Mouse (Mus musculus) liver, embryonic 13.5 days (tissue): ENCODE measurements around the gene S100pbp. TPM values are rescaled to one million over a fixed set of nuclear protein-coding genes. Genes with fewer than 3 reads are reported as not detected.

Experiments used
- ATAC-seq: fragments of 200-750 bp; cut with Nextera tagmentation; 2 replicates; pipeline ENCODE4 v1.8.0; 2017; ENCODE audit warnings: low read depth, mild to moderate bottlenecking, moderate number of reproducible peaks, moderate library complexity
- DNase-seq: peaks from one replicate; pipeline ENCODE4 v3.0.0; 2022
- H3K27ac ChIP-seq: fragments of 300-500 bp; sonication (generic); 2 replicates; pipeline ENCODE4 v1.5.1; 2015; ENCODE audit warnings: moderate library complexity, mild to moderate bottlenecking, inconsistent platforms
- H3K27me3 ChIP-seq: fragments of 300-500 bp; sonication (generic); 2 replicates; pipeline ENCODE4 v1.6.1; 2015; ENCODE audit warnings: mild to moderate bottlenecking, inconsistent platforms
- H3K36me3 ChIP-seq: fragments of 300-500 bp; sonication (generic); 2 replicates; pipeline ENCODE4 v1.6.1; 2015; ENCODE audit warnings: mild to moderate bottlenecking, inconsistent platforms
- H3K4me1 ChIP-seq: fragments of 300-500 bp; sonication (generic); replicated peaks from 2 replicates; pipeline ENCODE4 v1.6.1; 2015; ENCODE audit warnings: inconsistent platforms
- H3K4me2 ChIP-seq: fragments of 300-500 bp; sonication (generic); 2 replicates; pipeline ENCODE4 v1.6.1; 2015; ENCODE audit warnings: inconsistent platforms, mild to moderate bottlenecking, moderate library complexity
- H3K4me3 ChIP-seq: fragments of 300-500 bp; sonication (generic); replicated peaks from 2 replicates; pipeline ENCODE4 v1.5.1; 2015; ENCODE audit warnings: mild to moderate bottlenecking, inconsistent platforms
- H3K9ac ChIP-seq: fragments of 300-500 bp; sonication (generic); 2 replicates; pipeline ENCODE4 v1.6.1; 2015; ENCODE audit warnings: mild to moderate bottlenecking, inconsistent platforms
- H3K9me3 ChIP-seq: fragments of 300-500 bp; sonication (generic); replicated peaks from 2 replicates; pipeline ENCODE4 v1.6.1; 2016; ENCODE audit warnings: inconsistent platforms
- WGBS: fragments of 180-500 bp; shearing (Covaris S2); methylation state at CpG from one replicate; pipeline ENCODE4 v1.1.7; 2015; ENCODE audit not compliant: insufficient replicate concordance; 5-methylcytosine and 5-hydroxymethylcytosine counted together
- polyA plus RNA-seq: library from polyadenylated mRNA; unstranded; fragments of >200 nt; fragmentation: Nextera tagmentation; extraction: Ambion mirVana; gene quantifications from 2 replicates; pipeline ENCODE4 v1.2.1, GENCODE M21; 2015

S100pbp gene
- polyA plus RNA-seq, 1 experiment from 2014 or later = 5.8 TPM

GRCm38 (mm10) chr4:129188803-129189541 lies 555 bp downstream of the S100pbp start:
- ATAC-seq (peak; percentile 43), DNase-seq (peak; percentile 48)
- Histone ChIP-seq H3K9me3 (no peaks in the 10 kb centered on the region), H3K27ac (peak overlapping the region; percentile 88), H3K4me3 (peak overlapping the region; percentile 74), H3K9ac (peak overlapping the region; percentile 88), H3K4me1 (peaks cover 41% of the 10 kb centered on the region), H3K36me3 (peaks cover 21% of the 10 kb centered on the region), H3K27me3 (no peaks in the 10 kb centered on the region), H3K4me2 (peak overlapping the region; percentile 91)
- WGBS = under 1% methylated on average over 64 of the region's 74 CpGs

GRCm38 (mm10) chr4:129188041-129188659 lies 1.4 kb downstream of the S100pbp start:
- 41% methylated on average over 5 of the region's 5 CpGs for WGBS
- peaks cover 35% of the 10 kb centered on the region for H3K4me1 ChIP-seq
- DNase-seq (no peak), ATAC-seq (no peak)
- H3K4me2 ChIP-seq = peak overlapping the region; percentile 91
- peak overlapping the region; percentile 74 for H3K4me3 ChIP-seq
- no peaks in the 10 kb centered on the region for H3K27me3 ChIP-seq
- no peaks in the 10 kb centered on the region for H3K9me3 ChIP-seq
- peak overlapping the region; percentile 88 for H3K9ac ChIP-seq
- H3K36me3 ChIP-seq = peaks cover 14% of the 10 kb centered on the region
- H3K27ac ChIP-seq = peak overlapping the region; percentile 88

GRCm38 (mm10) chr4:129179560-129179959 lies 10.0 kb downstream of the S100pbp start:
- ATAC-seq (no peak), DNase-seq (no peak)
- H3K4me3 ChIP-seq = no peak overlapping the region
- H3K4me2 ChIP-seq = no peak overlapping the region
- peaks cover 39% of the 10 kb centered on the region for H3K36me3 ChIP-seq
- no peak overlapping the region for H3K27ac ChIP-seq
- H3K9me3 ChIP-seq = no peaks in the 10 kb centered on the region
- no peaks in the 10 kb centered on the region for H3K27me3 ChIP-seq
- H3K4me1 ChIP-seq = 0 out of 2 replicates have a peak, but pooled peaks cover 4% of the 10 kb centered on the region
- 54% methylated on average over 1 of the region's 1 CpGs for WGBS
- no peak overlapping the region for H3K9ac ChIP-seq

DNA sequence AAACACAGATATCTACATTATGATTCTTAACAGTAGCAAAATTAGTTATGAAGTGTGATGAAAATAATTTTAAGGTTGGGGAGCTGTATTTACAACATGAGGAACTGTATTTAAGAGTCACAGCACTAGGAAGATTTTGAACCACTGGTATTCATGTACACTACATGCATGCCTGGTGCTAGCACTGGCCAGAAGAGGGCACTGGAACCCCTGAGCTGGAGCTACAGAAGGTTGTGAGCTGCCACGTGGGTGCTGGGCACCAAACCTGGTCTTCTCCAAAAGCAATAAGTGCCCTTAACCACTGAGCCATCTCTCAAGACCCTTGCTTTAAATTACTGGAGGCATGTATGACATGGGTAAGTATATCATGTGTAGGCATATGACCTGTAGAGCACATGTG lies 17.0 kb downstream of the S100pbp start:
- no peaks in the 10 kb centered on the region for H3K27me3 ChIP-seq
- no peak overlapping the region for H3K27ac ChIP-seq
- ATAC-seq = no peak
- no peaks in the 10 kb centered on the region; the same call in 1 of the 2 replicates for H3K9me3 ChIP-seq
- no peak overlapping the region for H3K4me2 ChIP-seq
- DNase-seq = no peak
- WGBS = 68% methylated on average over 1 of the region's 1 CpGs
- no peak overlapping the region for H3K4me3 ChIP-seq
- no peaks in the 10 kb centered on the region for H3K4me1 ChIP-seq
- H3K9ac ChIP-seq = no peak overlapping the region
- H3K36me3 ChIP-seq = peaks cover 47% of the 10 kb centered on the region

DNA sequence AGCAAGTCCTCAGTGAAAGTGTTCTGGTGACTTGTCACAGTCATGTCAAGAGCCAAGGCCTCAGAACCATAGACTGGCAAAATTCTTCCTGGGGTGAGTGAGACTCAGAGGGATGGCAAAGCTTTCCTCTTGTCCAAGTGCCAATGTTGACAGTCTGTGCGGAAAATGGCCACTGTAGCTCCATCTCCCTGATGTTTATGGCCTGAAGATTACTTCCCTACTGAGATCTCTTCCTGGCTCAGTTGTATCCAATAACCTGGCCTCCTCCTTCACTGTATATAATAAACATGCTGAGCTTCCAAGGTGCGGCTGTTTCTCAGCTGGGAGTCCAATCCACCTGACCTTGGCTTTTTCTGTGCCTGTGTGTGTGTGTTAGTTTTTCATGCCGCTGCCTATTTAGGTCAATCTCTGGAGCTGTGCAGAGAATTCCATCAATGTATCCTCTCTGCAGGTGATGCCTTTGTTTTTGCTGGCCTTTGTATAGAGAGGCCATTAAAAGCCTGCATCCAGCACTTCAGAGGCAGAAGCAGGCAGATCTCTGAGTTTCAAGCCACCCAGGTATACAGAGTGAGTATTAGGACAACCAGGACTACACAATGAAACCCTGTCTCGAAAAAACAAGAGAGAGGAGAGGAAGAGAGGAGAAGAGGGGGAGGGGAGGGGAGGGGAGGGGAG lies 27.8 kb downstream of the S100pbp start:
- 74% methylated on average over 4 of the region's 4 CpGs for WGBS
- no peak overlapping the region; the same call in 1 of the 2 replicates for H3K27ac ChIP-seq
- peaks cover 42% of the 10 kb centered on the region for H3K36me3 ChIP-seq

GRCm38 (mm10) chr4:129161076-129161475 lies 28.5 kb downstream of the S100pbp start:
- DNase-seq (no peak), ATAC-seq (no peak)
- Histone ChIP-seq H3K4me2 (no peak overlapping the region), H3K9ac (no peak overlapping the region), H3K4me3 (no peak overlapping the region), H3K4me1 (peaks cover 25% of the 10 kb centered on the region), H3K27ac (no peak overlapping the region), H3K36me3 (peaks cover 42% of the 10 kb centered on the region), H3K9me3 (no peaks in the 10 kb centered on the region), H3K27me3 (no peaks in the 10 kb centered on the region)
- WGBS = 93% methylated on average over 1 of the region's 1 CpGs

More for the DNA sequence above, 27.8 kb downstream of the S100pbp start:
- no peaks in the 10 kb centered on the region for H3K9me3 ChIP-seq
- DNase-seq (no peak), ATAC-seq (no peak)
- no peaks in the 10 kb centered on the region for H3K27me3 ChIP-seq
- no peak overlapping the region for H3K4me2 ChIP-seq
- H3K4me1 ChIP-seq = peaks cover 25% of the 10 kb centered on the region
- no peak overlapping the region for H3K4me3 ChIP-seq
- no peak overlapping the region for H3K9ac ChIP-seq

DNA sequence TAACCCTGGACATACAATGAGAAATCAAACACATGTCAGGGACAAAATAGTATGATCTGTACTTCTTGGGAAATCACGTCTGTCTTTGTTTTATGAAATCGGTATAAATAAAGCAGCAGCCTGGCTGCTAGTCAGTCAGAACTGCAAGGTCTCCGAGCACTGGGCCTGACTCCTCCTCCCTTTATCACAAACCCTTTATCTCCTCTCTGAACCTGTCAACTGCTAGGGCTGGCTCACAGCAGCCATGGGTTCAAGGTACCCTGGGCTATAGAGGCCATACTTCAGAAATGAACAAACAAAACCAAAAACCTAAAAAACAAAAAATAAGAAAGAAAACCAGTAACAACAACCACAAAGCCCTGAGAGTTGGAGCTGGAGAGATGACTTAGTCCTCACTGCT lies 31.0 kb downstream of the S100pbp start:
- Histone ChIP-seq H3K4me3 (no peak overlapping the region), H3K36me3 (peaks cover 44% of the 10 kb centered on the region), H3K4me2 (no peak overlapping the region), H3K9me3 (no peaks in the 10 kb centered on the region), H3K27me3 (no peaks in the 10 kb centered on the region), H3K27ac (peak overlapping the region; percentile 53), H3K9ac (no peak overlapping the region), H3K4me1 (peaks cover 25% of the 10 kb centered on the region)
- whole genome bisulfite sequencing = 30% methylated on average over 3 of the region's 3 CpGs
- DNase-seq (peak; percentile 47), ATAC-seq (peak; percentile 97)

DNA sequence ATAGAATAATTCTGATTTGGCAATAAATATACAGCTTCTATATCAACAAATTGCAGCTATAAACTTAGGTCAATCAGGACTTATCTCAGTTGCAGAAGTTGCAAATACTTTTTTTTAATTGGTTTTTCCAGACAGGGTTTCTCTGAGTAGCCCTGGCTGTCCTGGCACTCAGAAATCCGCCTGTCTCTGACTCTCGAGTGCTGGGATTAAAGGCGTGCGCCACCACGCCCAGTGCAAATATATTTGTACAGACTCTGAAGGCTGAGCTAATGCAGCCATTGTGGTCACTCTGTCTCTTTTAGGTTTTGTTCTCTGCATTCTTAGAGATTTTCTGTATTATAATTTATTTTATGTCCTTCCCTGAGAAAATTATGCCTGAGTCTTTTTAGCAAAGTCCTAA lies 32.0 kb downstream of the S100pbp start:
- WGBS = 81% methylated on average over 5 of the region's 5 CpGs
- ATAC-seq (no peak), DNase-seq (no peak)
- H3K4me2 ChIP-seq = no peak overlapping the region
- H3K9me3 ChIP-seq = no peaks in the 10 kb centered on the region
- H3K9ac ChIP-seq = no peak overlapping the region
- no peak overlapping the region for H3K4me3 ChIP-seq
- peaks cover 25% of the 10 kb centered on the region for H3K4me1 ChIP-seq
- no peaks in the 10 kb centered on the region for H3K27me3 ChIP-seq
- H3K27ac ChIP-seq = no peak overlapping the region
- H3K36me3 ChIP-seq = peaks cover 44% of the 10 kb centered on the region

- H3K4me1 ChIP-seq = peaks cover 9% of the 10 kb centered on the region; the same call in 1 of the 2 replicates
- no peak overlapping the region for H3K4me3 ChIP-seq
- H3K36me3 ChIP-seq = peaks cover 53% of the 10 kb centered on the region
- 84% methylated on average over 4 of the region's 4 CpGs for WGBS
- no peaks in the 10 kb centered on the region for H3K9me3 ChIP-seq
- no peak overlapping the region for H3K4me2 ChIP-seq
- ATAC-seq = no peak
- no peak overlapping the region for H3K9ac ChIP-seq
- DNase-seq = no peak
- no peaks in the 10 kb centered on the region for H3K27me3 ChIP-seq
- H3K27ac ChIP-seq = no peak overlapping the region
Measured at GRCm38 (mm10) chr4:129151276-129151811, 38.2 kb downstream of the S100pbp start.

DNA sequence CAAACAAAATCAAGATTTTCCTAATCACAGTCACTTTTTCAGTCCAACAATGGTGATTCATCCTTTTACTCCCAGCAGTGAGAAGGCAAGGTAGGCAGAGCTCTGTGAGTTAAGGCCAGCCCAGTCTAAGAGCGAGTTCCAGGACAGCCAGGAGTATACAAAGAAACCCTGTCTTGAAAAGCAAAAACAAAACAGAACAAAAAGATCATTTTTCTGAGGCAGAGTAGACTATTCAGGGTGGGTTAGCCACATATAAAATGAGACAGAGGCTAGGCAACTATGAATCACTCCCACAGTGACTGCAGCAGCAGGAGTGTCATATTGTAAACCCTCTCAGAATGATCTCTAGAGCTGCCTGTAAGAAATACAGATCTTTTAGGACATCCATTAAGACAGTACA lies 40.2 kb downstream of the S100pbp start:
- Histone ChIP-seq H3K4me1 (peaks cover 9% of the 10 kb centered on the region; the same call in 1 of the 2 replicates), H3K27ac (no peak overlapping the region), H3K9me3 (no peaks in the 10 kb centered on the region), H3K27me3 (no peaks in the 10 kb centered on the region), H3K4me2 (no peak overlapping the region), H3K9ac (no peak overlapping the region), H3K4me3 (no peak overlapping the region), H3K36me3 (peaks cover 42% of the 10 kb centered on the region)
- no peak for ATAC-seq
- 79% methylated on average over 1 of the region's 1 CpGs for WGBS
- DNase-seq = no peak

DNA sequence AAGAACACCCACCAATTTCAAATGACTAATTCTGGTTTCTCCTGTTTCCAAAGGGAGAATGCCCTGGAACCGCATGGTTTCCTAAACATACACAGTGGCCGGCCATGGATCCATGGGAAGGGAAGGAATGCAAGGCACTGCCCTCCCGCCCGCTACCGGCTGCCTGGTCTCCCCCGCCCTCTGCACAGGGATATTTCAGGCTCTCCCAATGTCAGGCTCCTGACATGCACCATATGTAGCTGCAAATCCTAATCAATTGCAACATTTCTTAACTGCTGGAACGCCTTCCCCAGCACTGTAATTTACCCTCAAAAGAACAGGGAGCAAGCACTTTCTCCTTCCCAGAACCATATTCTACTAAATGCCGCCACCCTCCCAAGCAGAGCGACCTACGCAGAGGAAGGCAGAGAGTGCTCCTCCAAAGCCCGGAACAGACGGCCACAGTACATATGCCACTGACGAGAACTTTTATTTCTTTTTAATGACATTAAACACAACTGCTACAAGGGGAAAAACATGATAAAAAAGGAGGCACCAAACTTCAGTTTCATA lies 41.9 kb downstream of the S100pbp start:
- no peak overlapping the region for H3K4me2 ChIP-seq
- H3K4me3 ChIP-seq = no peak overlapping the region
- ATAC-seq = no peak
- WGBS = 86% methylated on average over 13 of the region's 13 CpGs
- H3K36me3 ChIP-seq = peaks cover 30% of the 10 kb centered on the region
- no peak overlapping the region for H3K27ac ChIP-seq
- H3K4me1 ChIP-seq = peaks cover 20% of the 10 kb centered on the region
- DNase-seq = no peak
- H3K9ac ChIP-seq = no peak overlapping the region
- no peaks in the 10 kb centered on the region for H3K27me3 ChIP-seq
- H3K9me3 ChIP-seq = no peaks in the 10 kb centered on the region
